Mouse (Mus musculus): ENCODE results near the gene Fxr2. TPM values are rescaled to one million over a fixed set of nuclear protein-coding genes. Genes with fewer than 3 reads are reported as not detected.

Gene Fxr2
- polyA plus RNA-seq, 1 experiment from 2014 or later: 58.4 TPM

MicroRNAs encoded within 50 kb of the gene (microRNA counts, 519-probe panel; counts per million panel counts)
- microRNA mmu-miR-1934 (460 counts per million, percentile 65 among the panel's probes with 10 or more counts), microRNA mmu-miR-467f (1,609 counts per million, percentile 66 among the panel's probes with 10 or more counts)

Small RNAs within 50 kb of the gene (microRNA-seq; reads per million reads assigned to microRNA genes)
- gene Mir1934: 3.3 reads per million, percentile 15 among the genes with 10 or more reads in this experiment
- not detected for gene Mir467f

Other genes with a start within 250 kb of the Fxr2 start
- 126 and 129 TPM in 2 replicates for gene Naa38, start 237.5 kb upstream of the Fxr2 start, polyA plus RNA-seq (2016; fragmentation: Nextera tagmentation; extraction: Ambion mirVana)
- gene Cyb5d1, start 237.4 kb upstream of the Fxr2 start, polyA plus RNA-seq (2016; fragmentation: Nextera tagmentation; extraction: Ambion mirVana): 44.6 and 50.0 TPM in 2 replicates
- gene Tmem88, start 234.8 kb upstream of the Fxr2 start, polyA plus RNA-seq (2016; fragmentation: Nextera tagmentation; extraction: Ambion mirVana): 18.1 and 21.3 TPM in 2 replicates
- gene Kdm6b, start 219.3 kb upstream of the Fxr2 start, polyA plus RNA-seq (2016; fragmentation: Nextera tagmentation; extraction: Ambion mirVana): 42.3 and 43.4 TPM in 2 replicates
- 2.4 and 2.8 TPM in 2 replicates for gene Dnah2, start 83.9 kb upstream of the Fxr2 start, polyA plus RNA-seq (2016; fragmentation: Nextera tagmentation; extraction: Ambion mirVana)
- 57.0 and 61.9 TPM in 2 replicates for gene Efnb3, start 72.8 kb upstream of the Fxr2 start, polyA plus RNA-seq (2016; fragmentation: Nextera tagmentation; extraction: Ambion mirVana)
- gene Wrap53, start 52.7 kb upstream of the Fxr2 start, polyA plus RNA-seq (2016; fragmentation: Nextera tagmentation; extraction: Ambion mirVana): 29.4 and 36.2 TPM in 2 replicates
- 159 and 161 TPM in 2 replicates for gene Trp53, start 52.6 kb upstream of the Fxr2 start, polyA plus RNA-seq (2016; fragmentation: Nextera tagmentation; extraction: Ambion mirVana)
- gene Atp1b2, start 27.0 kb upstream of the Fxr2 start, polyA plus RNA-seq (2016; fragmentation: Nextera tagmentation; extraction: Ambion mirVana): 4.2 and 5.3 TPM in 2 replicates
- gene Shbg, start 15.1 kb upstream of the Fxr2 start, polyA plus RNA-seq (2016; fragmentation: Nextera tagmentation; extraction: Ambion mirVana): not detected in 2 replicates
- 25.4 and 25.8 TPM in 2 replicates for gene Sat2, start 11.0 kb upstream of the Fxr2 start, polyA plus RNA-seq (2016; fragmentation: Nextera tagmentation; extraction: Ambion mirVana)
- 0.36 TPM in 1 of 2 replicates, not detected in the other for gene Sox15, start 22.3 kb downstream of the Fxr2 start, polyA plus RNA-seq (2016; fragmentation: Nextera tagmentation; extraction: Ambion mirVana)
- 63.3 and 67.9 TPM in 2 replicates for gene Mpdu1, start 29.7 kb downstream of the Fxr2 start, polyA plus RNA-seq (2016; fragmentation: Nextera tagmentation; extraction: Ambion mirVana)
- 8.0 and 8.5 TPM in 2 replicates for gene Cd68, start 33.2 kb downstream of the Fxr2 start, polyA plus RNA-seq (2016; fragmentation: Nextera tagmentation; extraction: Ambion mirVana)
- gene Eif4a1, start 39.4 kb downstream of the Fxr2 start, polyA plus RNA-seq (2016; fragmentation: Nextera tagmentation; extraction: Ambion mirVana): 561 and 632 TPM in 2 replicates
- 134 and 147 TPM in 2 replicates for gene Senp3, start 49.1 kb downstream of the Fxr2 start, polyA plus RNA-seq (2016; fragmentation: Nextera tagmentation; extraction: Ambion mirVana)
- 0.50 TPM in 2 replicates for gene Tnfsf13, start 52.8 kb downstream of the Fxr2 start, polyA plus RNA-seq (2016; fragmentation: Nextera tagmentation; extraction: Ambion mirVana)
- 3.1 and 3.9 TPM in 2 replicates for gene Tnfsf12, start 62.9 kb downstream of the Fxr2 start, polyA plus RNA-seq (2016; fragmentation: Nextera tagmentation; extraction: Ambion mirVana)
- gene Tnfsfm13, start 63.1 kb downstream of the Fxr2 start, polyA plus RNA-seq (2016; fragmentation: Nextera tagmentation; extraction: Ambion mirVana): 2.5 and 3.5 TPM in 2 replicates
- gene Polr2a, start 125.6 kb downstream of the Fxr2 start, polyA plus RNA-seq (2016; fragmentation: Nextera tagmentation; extraction: Ambion mirVana): 27.9 and 32.7 TPM in 2 replicates
- not detected in 2 replicates for gene Slc35g3, start 129.0 kb downstream of the Fxr2 start, polyA plus RNA-seq (2016; fragmentation: Nextera tagmentation; extraction: Ambion mirVana)
- gene Zbtb4, start 132.9 kb downstream of the Fxr2 start, polyA plus RNA-seq (2016; fragmentation: Nextera tagmentation; extraction: Ambion mirVana): 2.1 and 2.4 TPM in 2 replicates
- gene Chrnb1, start 163.0 kb downstream of the Fxr2 start, polyA plus RNA-seq (2016; fragmentation: Nextera tagmentation; extraction: Ambion mirVana): 11.1 and 11.9 TPM in 2 replicates
- 1.7 and 2.2 TPM in 2 replicates for gene Fgf11, start 168.9 kb downstream of the Fxr2 start, polyA plus RNA-seq (2016; fragmentation: Nextera tagmentation; extraction: Ambion mirVana)
- 2.9 and 3.0 TPM in 2 replicates for gene Tmem102, start 172.6 kb downstream of the Fxr2 start, polyA plus RNA-seq (2016; fragmentation: Nextera tagmentation; extraction: Ambion mirVana)
- not detected in 2 replicates for gene Gm39566, start 182.3 kb downstream of the Fxr2 start, polyA plus RNA-seq (2016; fragmentation: Nextera tagmentation; extraction: Ambion mirVana)
- gene Spem2, start 185.5 kb downstream of the Fxr2 start, polyA plus RNA-seq (2016; fragmentation: Nextera tagmentation; extraction: Ambion mirVana): not detected in 2 replicates
- 0.29 and 0.58 TPM in 2 replicates for gene Spem1, start 189.2 kb downstream of the Fxr2 start, polyA plus RNA-seq (2016; fragmentation: Nextera tagmentation; extraction: Ambion mirVana)
- 13.0 and 13.1 TPM in 2 replicates for gene Nlgn2, start 204.8 kb downstream of the Fxr2 start, polyA plus RNA-seq (2016; fragmentation: Nextera tagmentation; extraction: Ambion mirVana)
- gene Tmem256, start 205.5 kb downstream of the Fxr2 start, polyA plus RNA-seq (2016; fragmentation: Nextera tagmentation; extraction: Ambion mirVana): 351 and 399 TPM in 2 replicates
- gene Plscr3, start 213.4 kb downstream of the Fxr2 start, polyA plus RNA-seq (2016; fragmentation: Nextera tagmentation; extraction: Ambion mirVana): 122 and 127 TPM in 2 replicates
- 2.4 and 2.5 TPM in 2 replicates for gene Tnk1, start 225.7 kb downstream of the Fxr2 start, polyA plus RNA-seq (2016; fragmentation: Nextera tagmentation; extraction: Ambion mirVana)
- gene Tmem95, start 245.0 kb downstream of the Fxr2 start, polyA plus RNA-seq (2016; fragmentation: Nextera tagmentation; extraction: Ambion mirVana): not detected in 2 replicates
- 2.9 and 3.0 TPM in 2 replicates for gene Kctd11, start 248.4 kb downstream of the Fxr2 start, polyA plus RNA-seq (2016; fragmentation: Nextera tagmentation; extraction: Ambion mirVana)

Data from embryonic facial prominence, embryonic 12.5 days (tissue).